Mouse (Mus musculus) embryonic facial prominence, embryonic 12.5 days (tissue): ENCODE data around the gene Prkacb. TPM values are rescaled to one million over a fixed set of nuclear protein-coding genes. Genes with fewer than 3 reads are reported as not detected.

Source experiments
- ATAC-seq: fragments of 200-750 bp; cut with Nextera tagmentation; 2 replicates; pipeline ENCODE4 v1.8.0; 2017; ENCODE audit not compliant: insufficient number of reproducible peaks, insufficient read depth, low FRiP score, low TSS enrichment
- H3K27ac ChIP-seq: fragments of 300-500 bp; sonication (generic); 2 replicates; pipeline ENCODE4 v1.5.1; 2016; ENCODE audit warnings: mild to moderate bottlenecking
- H3K27me3 ChIP-seq: fragments of 300-500 bp; sonication (generic); 2 replicates; pipeline ENCODE4 v1.6.1; 2016; ENCODE audit warnings: mild to moderate bottlenecking, moderate library complexity
- H3K36me3 ChIP-seq: fragments of 300-500 bp; sonication (generic); 2 replicates; pipeline ENCODE4 v1.6.1; 2016; ENCODE audit warnings: mild to moderate bottlenecking
- H3K4me1 ChIP-seq: fragments of 300-500 bp; sonication (generic); 2 replicates; pipeline ENCODE4 v1.6.1; 2016
- H3K4me2 ChIP-seq: fragments of 300-500 bp; sonication (generic); replicated peaks from 2 replicates; pipeline ENCODE4 v1.6.1; 2016; ENCODE audit warnings: mild to moderate bottlenecking, moderate library complexity
- H3K4me3 ChIP-seq: fragments of 300-500 bp; sonication (generic); 2 replicates; pipeline ENCODE4 v1.5.1; 2016; ENCODE audit warnings: mild to moderate bottlenecking
- H3K9ac ChIP-seq: fragments of 300-500 bp; sonication (generic); 2 replicates; pipeline ENCODE4 v1.6.1; 2016; ENCODE audit warnings: mild to moderate bottlenecking, moderate library complexity
- H3K9me3 ChIP-seq: fragments of 300-500 bp; sonication (generic); 2 replicates; pipeline ENCODE4 v1.6.1; 2016; ENCODE audit warnings: mild to moderate bottlenecking, moderate library complexity
- WGBS: fragments of 180-500 bp; shearing (Covaris S2); methylation state at CpG from one replicate; pipeline ENCODE4 v1.1.7; 2016; 5-methylcytosine and 5-hydroxymethylcytosine counted together
- polyA plus RNA-seq: library from polyadenylated mRNA; unstranded; fragments of >200 nt; fragmentation: Nextera tagmentation; extraction: Ambion mirVana; gene quantifications from 2 replicates; pipeline ENCODE4 v1.2.1, GENCODE M21; 2016

Prkacb gene
- polyA plus RNA-seq, 1 experiment from 2014 or later = 91.9 TPM

GRCm38 (mm10) chr3:146683095-146683494, 129.7 kb downstream of the Prkacb start:
- Histone ChIP-seq H3K4me1 (peaks cover 9% of the 10 kb centered on the region; the same call in 1 of the 2 replicates), H3K27me3 (no peaks in the 10 kb centered on the region), H3K36me3 (no peaks in the 10 kb centered on the region), H3K9ac (no peak overlapping the region), H3K4me3 (no peak overlapping the region), H3K4me2 (peak overlapping the region; percentile 33; the same call in 1 of the 2 replicates), H3K9me3 (no peaks in the 10 kb centered on the region), H3K27ac (peak overlapping the region; percentile 83)
- no peak for ATAC-seq
- 62% methylated on average over 2 of the region's 2 CpGs for WGBS

GRCm38 (mm10) chr3:146682140-146682651, 130.6 kb downstream of the Prkacb start:
- H3K9me3 ChIP-seq = no peaks in the 10 kb centered on the region
- 42% methylated on average over 13 of the region's 13 CpGs for WGBS
- peak overlapping the region; percentile 33 for H3K4me2 ChIP-seq
- no peaks in the 10 kb centered on the region for H3K36me3 ChIP-seq
- H3K27me3 ChIP-seq = no peaks in the 10 kb centered on the region
- H3K4me3 ChIP-seq = 0 out of 2 replicates have a peak overlapping the region, but pooled peaks have one; percentile 6
- H3K9ac ChIP-seq = no peak overlapping the region
- ATAC-seq = 0 out of 2 replicates have a peak, but pooled peaks have one; percentile 44
- H3K4me1 ChIP-seq = peaks cover 9% of the 10 kb centered on the region; the same call in 1 of the 2 replicates
- H3K27ac ChIP-seq = peak overlapping the region; percentile 83

DNA sequence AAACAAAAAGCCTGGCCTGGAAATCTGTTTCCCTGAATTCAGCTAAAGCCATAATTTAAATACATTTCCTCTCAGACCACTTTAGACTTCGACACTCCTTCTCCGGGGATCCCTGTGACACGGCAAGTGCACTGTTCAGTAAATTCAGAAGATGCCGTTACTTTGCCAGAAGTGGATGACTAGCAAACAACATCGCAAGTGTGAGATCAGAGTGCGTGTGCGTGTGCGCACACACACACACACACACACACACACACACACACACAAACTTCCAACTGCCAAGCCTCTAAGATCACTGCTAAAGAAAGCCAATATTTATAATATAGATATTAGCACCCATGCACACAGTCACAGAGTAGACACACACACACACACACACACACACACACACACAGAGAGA, 131.1 kb downstream of the Prkacb start:
- Histone ChIP-seq H3K9ac (no peak overlapping the region), H3K9me3 (no peaks in the 10 kb centered on the region), H3K4me3 (no peak overlapping the region), H3K36me3 (no peaks in the 10 kb centered on the region), H3K4me1 (peaks cover 9% of the 10 kb centered on the region; the same call in 1 of the 2 replicates), H3K27me3 (no peaks in the 10 kb centered on the region), H3K4me2 (peak overlapping the region; percentile 33), H3K27ac (peak overlapping the region; percentile 83)
- WGBS = 70% methylated on average over 8 of the region's 8 CpGs
- no peak for ATAC-seq

DNA sequence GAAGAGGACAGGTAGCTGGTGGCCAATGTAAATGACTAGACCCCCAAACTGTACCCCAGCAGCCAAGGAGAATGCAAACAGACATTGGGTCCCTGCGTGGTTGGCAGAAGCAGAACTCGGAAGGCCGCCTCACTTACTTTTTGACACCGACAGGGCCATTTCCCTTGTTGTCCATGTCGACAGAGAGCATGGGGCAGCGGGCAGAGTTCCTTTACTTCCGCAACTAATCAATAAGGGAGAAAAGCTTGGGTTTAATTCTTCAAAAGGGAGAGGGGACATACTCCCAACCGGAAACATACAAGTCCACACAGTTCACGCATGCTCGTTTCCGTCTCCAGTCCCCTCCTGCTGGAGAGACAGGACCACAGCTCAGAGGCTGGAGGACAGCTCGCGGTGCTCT, 132.2 kb downstream of the Prkacb start:
- Histone ChIP-seq H3K4me2 (no peak overlapping the region), H3K9ac (no peak overlapping the region), H3K4me3 (no peak overlapping the region), H3K27ac (no peak overlapping the region), H3K27me3 (no peaks in the 10 kb centered on the region), H3K9me3 (no peaks in the 10 kb centered on the region), H3K36me3 (no peaks in the 10 kb centered on the region), H3K4me1 (peaks cover 9% of the 10 kb centered on the region; the same call in 1 of the 2 replicates)
- ATAC-seq = no peak
- 91% methylated on average over 13 of the region's 13 CpGs for WGBS

GRCm38 (mm10) chr3:146679646-146680045, 133.1 kb downstream of the Prkacb start:
- H3K4me1 ChIP-seq = peaks cover 5% of the 10 kb centered on the region; the same call in 1 of the 2 replicates
- no peak overlapping the region for H3K4me3 ChIP-seq
- no peak overlapping the region for H3K27ac ChIP-seq
- H3K9ac ChIP-seq = no peak overlapping the region
- H3K4me2 ChIP-seq = no peak overlapping the region
- ATAC-seq = no peak
- H3K36me3 ChIP-seq = no peaks in the 10 kb centered on the region
- H3K9me3 ChIP-seq = no peaks in the 10 kb centered on the region
- H3K27me3 ChIP-seq = no peaks in the 10 kb centered on the region
- whole genome bisulfite sequencing = 93% methylated on average over 16 of the region's 16 CpGs

Other genes with a start within 250 kb of the Prkacb start
- gene Uox, start 242.6 kb downstream of the Prkacb start, polyA plus RNA-seq = not detected in 2 replicates
- gene Dnase2b, start 197.4 kb downstream of the Prkacb start, polyA plus RNA-seq = not detected in 2 replicates
- gene 4930503B20Rik, start 161.7 kb downstream of the Prkacb start, polyA plus RNA-seq = 0.22 TPM in 1 of 2 replicates, not detected in the other
- gene Samd13, start 127.4 kb downstream of the Prkacb start, polyA plus RNA-seq = 1.3 and 1.9 TPM in 2 replicates
- gene Ttll7, start 39.4 kb upstream of the Prkacb start, polyA plus RNA-seq = 5.4 and 7.6 TPM in 2 replicates